Mouse (Mus musculus) gastrocnemius, postnatal 25 days (tissue): ENCODE results near the gene Hps4. TPM values are rescaled to one million over a fixed set of nuclear protein-coding genes. Genes with fewer than 3 reads are reported as not detected.
"Not testable (repeated sequence)": the region's sequence is repeated elsewhere in the genome, so short reads cannot be mapped to it uniquely, and the experiment has no call there.

Source experiments
- DNase-seq: peaks from one replicate; pipeline ENCODE4 v3.0.0; 2022
- long read RNA-seq, 2 experiments: library from polyadenylated mRNA; stranded (forward); transcript quantifications; one replicate each; pipeline ENCODE4 v2.0.0; 2021
- total RNA-seq, 2 experiments: library from RNA; stranded (reverse); gene quantifications; 1 replicate in 1 of 2; 2 replicates in 1 of 2; pipeline ENCODE4 v1.2.3; 2021

Hps4 gene
- total RNA-seq: 1 to 10 TPM; 3.8 to 4.5 TPM
- long read RNA-seq, experiment 1, partial matches to known transcripts: 1 of 2 reads
- long read RNA-seq, experiment 1, other reads (novel, unspliced or antisense): 0 of 2 reads
- long read RNA-seq, experiment 2, partial matches to known transcripts: 3 of 5 reads
- long read RNA-seq, experiment 2, other reads (novel, unspliced or antisense): 0 of 5 reads

DNA sequence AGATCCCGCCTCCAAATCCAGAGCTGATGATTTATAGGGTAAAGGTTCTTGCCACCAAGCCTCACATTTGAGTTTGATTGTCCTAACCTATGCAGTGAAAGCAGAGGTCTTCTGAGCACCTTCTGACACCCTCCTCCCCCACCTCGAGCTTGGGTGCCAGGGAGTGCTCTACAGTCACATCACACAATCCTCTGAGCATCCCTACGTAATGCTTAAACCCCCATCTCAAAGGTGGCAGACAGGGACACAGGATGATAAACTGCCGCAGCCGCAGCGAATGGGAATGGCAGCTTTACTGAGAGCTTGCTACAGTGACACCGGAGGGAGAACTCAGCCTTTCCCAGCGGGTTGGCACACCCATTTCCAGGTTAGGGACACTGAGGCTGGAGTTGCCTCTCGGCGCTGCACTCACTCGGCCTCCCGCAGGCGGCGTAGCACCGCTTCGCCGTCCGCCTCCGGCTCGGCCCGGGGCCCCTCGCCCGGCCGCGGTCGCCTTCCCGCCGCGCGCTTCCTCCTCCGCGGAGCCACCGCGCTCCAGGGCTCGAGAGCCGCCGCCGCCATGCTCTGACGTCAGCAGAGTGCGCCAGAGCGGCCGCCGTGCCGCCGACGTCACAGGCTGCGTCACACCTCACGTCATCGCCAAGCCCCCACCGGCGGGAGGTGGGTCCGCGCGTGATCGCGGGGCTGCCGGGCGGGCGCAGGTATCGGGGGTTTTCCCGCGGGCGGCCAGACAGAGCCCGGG lies at the start of gene Hps4, which contains the start of gene Srrd:
Hps4 (plus strand) TSS at position 621 of the 742 bp plus-strand sequence.
Srrd (minus strand) TSS at position 578 of the 742 bp plus-strand sequence.
- peak; percentile 76 for DNase-seq

GRCm38 (mm10) chr5:112293800-112294199 lies 49.1 kb upstream of the Hps4 start:
- DNase-seq: no peak

DNA sequence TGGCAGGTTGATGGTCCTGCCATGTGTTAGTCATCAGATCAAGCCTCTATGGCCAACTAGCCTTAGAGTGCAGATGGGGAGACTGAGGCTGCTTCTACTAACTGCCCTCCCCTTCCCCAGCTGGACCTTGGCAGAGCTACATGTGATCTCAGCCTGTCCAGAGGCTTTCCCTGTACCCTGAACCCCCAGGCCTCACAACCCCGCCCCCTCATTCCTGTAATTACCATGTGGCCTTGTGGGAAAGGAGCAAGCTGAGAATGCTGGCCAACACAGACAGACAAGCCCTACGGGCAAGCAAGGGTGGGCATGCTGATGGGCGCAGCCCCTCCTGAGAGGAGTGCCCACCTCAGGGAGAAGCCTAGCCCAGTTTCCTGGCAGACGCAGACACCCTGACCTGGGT lies 48.2 kb upstream of the Hps4 start:
- no peak for DNase-seq

- no peak for DNase-seq
Measured at GRCm38 (mm10) chr5:112295162-112295561, 47.7 kb upstream of the Hps4 start.

GRCm38 (mm10) chr5:112295564-112295963 lies 47.3 kb upstream of the Hps4 start:
- DNase-seq: no peak

GRCm38 (mm10) chr5:112296404-112297181 lies 46.3 kb upstream of the Hps4 start:
- DNase-seq: no peak

DNA sequence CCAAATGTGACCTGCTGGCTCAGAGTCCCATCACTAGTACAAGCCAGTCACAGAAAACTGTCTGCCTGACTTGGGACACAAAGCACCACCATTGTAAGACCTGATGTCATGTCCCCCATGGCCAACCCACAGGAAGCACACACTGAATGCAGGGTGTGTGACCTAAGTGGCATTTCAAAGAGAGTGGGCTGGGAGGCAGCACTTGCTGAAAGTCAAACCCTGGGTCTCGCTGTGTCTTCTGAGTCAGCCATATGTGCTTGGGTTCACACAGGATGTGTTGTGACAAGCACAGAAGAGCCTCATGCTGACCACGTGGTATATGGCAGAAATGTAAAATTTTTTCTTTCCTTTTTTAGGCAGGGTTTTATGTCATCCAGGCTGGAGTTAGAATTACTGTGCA lies 45.6 kb upstream of the Hps4 start:
- DNase-seq: no peak

DNA sequence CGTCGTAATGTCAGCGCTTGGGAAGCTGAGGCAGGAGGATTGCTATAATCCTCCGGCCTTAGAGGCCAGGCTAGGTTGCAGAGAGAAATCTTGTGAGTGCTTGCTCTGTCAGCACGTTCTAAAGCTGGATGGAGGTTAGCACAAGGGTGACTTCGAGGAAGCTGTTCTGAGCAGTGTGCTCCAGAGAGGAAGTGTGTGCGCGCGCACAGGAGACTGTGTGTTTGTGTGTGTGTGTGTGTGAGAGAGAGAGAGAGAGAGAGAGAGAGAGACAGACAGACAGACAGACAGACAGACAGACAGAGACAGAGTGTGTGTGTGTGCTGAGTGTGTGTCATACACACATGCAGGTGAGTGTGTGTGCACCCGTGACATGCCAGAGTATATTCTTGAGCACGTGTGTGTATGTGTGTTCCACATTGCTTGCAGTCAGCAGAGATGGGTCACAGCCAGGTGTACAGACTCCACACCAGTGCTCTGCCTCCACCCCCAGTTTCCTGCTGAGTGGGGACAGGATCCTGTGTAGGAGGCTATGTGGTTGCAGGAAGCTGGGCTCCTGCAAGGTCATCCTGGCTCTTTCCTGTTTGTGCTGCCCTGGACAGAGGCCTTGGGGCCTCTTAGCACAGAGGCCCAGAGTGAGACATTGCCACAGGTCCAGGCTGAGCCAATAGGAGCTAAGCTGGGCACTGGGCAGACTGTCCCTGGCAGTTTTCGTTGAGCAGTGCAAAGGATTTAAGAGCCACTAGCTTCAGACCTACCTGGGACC lies 44.5 kb upstream of the Hps4 start:
- peak; percentile 52 for DNase-seq

- no peak for DNase-seq
Measured at GRCm38 (mm10) chr5:112299399-112299798, 43.5 kb upstream of the Hps4 start.

- no peak for DNase-seq
Measured at GRCm38 (mm10) chr5:112300112-112300511, 42.8 kb upstream of the Hps4 start.

- DNase-seq: no peak
Measured at GRCm38 (mm10) chr5:112300721-112301308, 42.1 kb upstream of the Hps4 start.

- DNase-seq: no peak
Measured at GRCm38 (mm10) chr5:112301694-112302093, 41.2 kb upstream of the Hps4 start.

- DNase-seq: no peak
Measured at GRCm38 (mm10) chr5:112302310-112302709, 40.6 kb upstream of the Hps4 start.

GRCm38 (mm10) chr5:112305842-112306241 lies 37.0 kb upstream of the Hps4 start:
- no peak for DNase-seq

DNA sequence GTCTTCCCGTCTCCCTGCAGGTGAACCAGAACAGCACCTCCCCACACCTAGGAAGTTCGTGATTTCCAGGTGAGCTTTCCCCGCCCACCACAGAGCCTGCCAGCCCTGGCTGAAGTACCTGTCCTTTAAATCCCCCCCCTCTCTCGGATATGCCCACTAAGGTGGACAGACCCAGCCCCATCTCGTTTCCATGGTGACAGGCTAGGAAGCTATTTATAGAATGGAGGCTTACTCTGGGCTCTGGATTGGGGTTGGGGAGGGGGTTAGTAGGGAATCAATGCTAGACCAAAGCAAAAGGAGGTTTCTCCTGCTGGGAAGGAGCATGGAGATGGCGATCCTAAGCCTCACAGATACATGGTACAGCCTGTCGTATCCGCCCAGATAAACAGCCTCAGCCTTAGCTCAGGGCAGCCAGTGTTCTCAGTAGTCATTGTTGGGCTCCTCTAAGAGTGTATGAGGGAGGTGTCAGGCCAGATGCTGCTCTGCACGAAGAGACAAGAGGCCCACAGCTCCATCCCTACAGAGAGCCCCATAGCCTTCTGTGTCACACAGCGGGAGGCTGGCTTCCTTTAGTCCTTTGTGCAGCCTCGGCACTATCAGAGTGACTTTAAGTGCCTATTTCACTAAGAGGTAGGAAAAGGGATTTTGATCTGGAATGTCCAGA lies 29.5 kb upstream of the Hps4 start:
- DNase-seq: no peak

GRCm38 (mm10) chr5:112316468-112316867 lies 26.4 kb upstream of the Hps4 start:
- DNase-seq: no peak

DNA sequence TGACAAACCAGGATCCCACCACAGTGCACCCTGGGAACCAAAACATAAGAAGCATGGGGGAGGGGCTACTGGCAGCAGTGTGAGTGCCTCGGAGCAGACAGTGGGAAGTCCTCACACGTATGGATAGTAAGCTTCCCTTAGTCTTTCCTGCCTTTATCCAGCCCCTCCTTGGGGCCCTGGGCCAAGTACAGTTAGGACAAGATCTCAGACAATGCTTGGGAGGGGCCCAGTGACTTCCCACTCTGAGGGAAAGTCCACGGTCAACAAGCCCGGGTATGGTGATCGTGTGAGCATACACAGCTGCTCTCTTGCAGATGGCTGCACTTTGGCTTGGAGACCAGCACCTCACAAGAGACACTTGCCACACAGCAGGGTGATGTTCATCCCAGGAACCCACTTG lies 25.6 kb upstream of the Hps4 start:
- no peak for DNase-seq

DNA sequence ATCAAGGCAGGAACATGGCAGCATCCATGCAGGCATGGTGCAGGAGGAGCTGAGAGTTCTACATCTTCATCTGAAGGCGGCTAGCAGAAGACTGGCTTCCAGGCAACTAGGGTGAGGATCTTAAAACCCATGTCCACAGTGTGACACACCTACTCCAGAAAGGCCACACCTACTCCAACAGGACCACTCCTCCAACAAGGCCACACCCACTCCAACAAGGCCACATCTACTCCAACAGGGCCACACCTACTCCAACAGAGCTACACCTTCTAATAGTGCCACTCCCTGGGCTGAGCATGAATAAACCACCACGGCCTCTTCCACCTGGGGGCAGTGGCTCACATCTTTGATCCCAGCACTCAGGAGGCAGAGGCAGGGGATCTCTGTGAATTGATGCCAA lies 23.5 kb upstream of the Hps4 start:
- DNase-seq: not testable (repeated sequence)

DNA sequence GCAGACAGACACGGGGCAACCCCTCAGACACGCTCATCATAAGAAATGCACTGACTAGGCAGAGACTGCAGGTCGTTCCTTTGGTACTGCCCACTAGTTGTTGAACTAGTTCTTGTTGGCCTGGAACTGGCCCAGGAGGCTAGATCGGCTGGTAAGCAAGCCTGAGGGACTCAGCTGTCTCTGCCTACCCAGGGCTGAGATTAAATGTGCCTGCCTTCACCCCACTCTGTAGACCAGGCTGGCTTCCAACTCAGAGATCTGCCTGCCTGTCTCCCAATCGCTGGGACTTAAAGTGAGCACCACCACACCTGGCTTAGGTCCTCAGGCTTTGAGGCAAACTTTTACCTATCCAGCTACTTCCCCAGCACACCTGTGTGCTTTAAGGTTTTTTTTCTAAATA lies 22.5 kb upstream of the Hps4 start:
- no peak for DNase-seq

DNA sequence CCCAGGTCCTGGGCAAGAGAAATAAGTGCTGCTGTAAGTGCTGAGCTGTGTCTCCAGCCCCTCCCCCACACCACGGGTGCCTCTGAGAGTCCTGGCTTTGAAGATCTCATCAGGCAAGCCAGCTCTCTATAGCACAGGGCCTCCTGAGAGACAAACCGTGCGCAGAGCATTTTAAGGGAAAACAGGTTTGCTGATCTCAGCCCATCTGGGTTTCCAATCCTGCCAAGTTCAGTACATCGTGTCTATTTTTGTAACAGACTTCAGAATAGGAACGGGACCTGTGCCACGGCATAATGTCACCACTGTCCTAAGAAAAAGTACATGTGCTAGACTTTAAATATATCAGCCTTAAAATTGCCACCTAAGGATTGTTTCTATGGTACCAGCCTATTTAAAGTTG lies 21.9 kb upstream of the Hps4 start:
- DNase-seq: peak; percentile 30

DNA sequence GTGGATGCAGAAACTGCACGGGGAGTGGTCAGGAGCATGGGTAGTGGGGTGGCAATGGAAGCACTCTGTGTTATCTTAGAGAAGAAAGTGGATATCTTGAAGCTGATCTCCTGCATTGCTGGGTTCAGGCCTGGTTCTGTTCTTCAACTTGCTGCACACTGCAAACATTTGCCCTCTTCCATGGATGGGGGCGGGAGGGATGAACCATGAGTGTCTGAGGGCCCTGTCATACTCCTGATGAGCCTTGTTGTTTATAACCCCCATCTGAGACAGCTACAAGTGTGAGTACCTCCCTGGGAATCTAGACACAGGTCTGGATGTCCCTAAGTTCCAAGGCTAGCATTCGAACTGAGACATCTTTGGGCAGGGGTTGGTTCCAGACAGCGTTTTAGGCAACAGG lies 21.5 kb upstream of the Hps4 start:
- no peak for DNase-seq
